Mouse (Mus musculus) testis, adult 2 months (tissue): Measurements from ENCODE around the gene Kcnc1.

Source experiments
- CTCF ChIP-seq: fragments of 200-500 bp; IDR thresholded peaks from 2 replicates; pipeline ENCODE4 v1.5.1; 2012; ENCODE audit warnings: low read depth, mild to moderate bottlenecking, inconsistent platforms, low read length, moderate library complexity; ENCODE audit not compliant: control insufficient read depth, insufficient read depth, insufficient replicate concordance
- POLR2A ChIP-seq: fragments of 200-500 bp; IDR thresholded peaks from 2 replicates; pipeline ENCODE4 v1.6.1; 2012; ENCODE audit warnings: low read depth, mild to moderate bottlenecking, inconsistent platforms, low read length, moderate library complexity; ENCODE audit not compliant: control insufficient read depth

GRCm38 (mm10) chr7:46417467-46417866 is 21.2 kb downstream of the Kcnc1 start:
- TF ChIP-seq POLR2A (no peak), CTCF (no peak)
